Mouse (Mus musculus) lung, embryonic 15.5 days (tissue): Measurements from ENCODE around the gene Plekhh3. TPM values are rescaled to one million over a fixed set of nuclear protein-coding genes. Genes with fewer than 3 reads are reported as not detected.
A peak's percentile ranks its signal among the peaks of the same experiment; 100 is the strongest.

Experiments
- ATAC-seq: fragments of 200-750 bp; cut with Nextera tagmentation; 2 replicates; pipeline ENCODE4 v1.8.0; 2017; ENCODE audit warnings: moderate number of reproducible peaks, borderline replicate concordance; ENCODE audit not compliant: low FRiP score, low TSS enrichment; ENCODE audit errors: extremely low read depth
- H3K27ac ChIP-seq: fragments of 300-500 bp; sonication (generic); 2 replicates; pipeline ENCODE4 v1.5.1; 2015; ENCODE audit warnings: moderate library complexity, mild to moderate bottlenecking, inconsistent platforms
- H3K27me3 ChIP-seq: fragments of 300-500 bp; sonication (generic); 2 replicates; pipeline ENCODE4 v1.6.1; 2015; ENCODE audit warnings: inconsistent platforms
- H3K36me3 ChIP-seq: fragments of 300-500 bp; sonication (generic); 2 replicates; pipeline ENCODE4 v1.6.1; 2015; ENCODE audit warnings: inconsistent platforms
- H3K4me1 ChIP-seq: fragments of 300-500 bp; sonication (generic); 2 replicates; pipeline ENCODE4 v1.6.1; 2015; ENCODE audit warnings: inconsistent platforms
- H3K4me2 ChIP-seq: fragments of 300-500 bp; sonication (generic); 2 replicates; pipeline ENCODE4 v1.6.1; 2015; ENCODE audit warnings: inconsistent platforms, mild to moderate bottlenecking, moderate library complexity
- H3K4me3 ChIP-seq: fragments of 300-500 bp; sonication (generic); 2 replicates; pipeline ENCODE4 v1.5.1; 2015; ENCODE audit warnings: mild to moderate bottlenecking, inconsistent platforms
- H3K9ac ChIP-seq: fragments of 300-500 bp; sonication (generic); 2 replicates; pipeline ENCODE4 v1.6.1; 2015; ENCODE audit warnings: inconsistent platforms
- H3K9me3 ChIP-seq: fragments of 300-500 bp; sonication (generic); 2 replicates; pipeline ENCODE4 v1.6.1; 2016; ENCODE audit warnings: inconsistent platforms
- WGBS: fragments of 180-500 bp; shearing (Covaris S2); methylation state at CpG from one replicate; pipeline ENCODE4 v1.1.7; 2015; 5-methylcytosine and 5-hydroxymethylcytosine counted together
- polyA plus RNA-seq: library from polyadenylated mRNA; unstranded; fragments of >200 nt; fragmentation: Nextera tagmentation; extraction: Ambion mirVana; gene quantifications from 2 replicates; pipeline ENCODE4 v1.2.1, GENCODE M21; 2015

The Plekhh3 gene
- polyA plus RNA-seq, 1 experiment from 2014 or later, result 19.8 TPM

DNA sequence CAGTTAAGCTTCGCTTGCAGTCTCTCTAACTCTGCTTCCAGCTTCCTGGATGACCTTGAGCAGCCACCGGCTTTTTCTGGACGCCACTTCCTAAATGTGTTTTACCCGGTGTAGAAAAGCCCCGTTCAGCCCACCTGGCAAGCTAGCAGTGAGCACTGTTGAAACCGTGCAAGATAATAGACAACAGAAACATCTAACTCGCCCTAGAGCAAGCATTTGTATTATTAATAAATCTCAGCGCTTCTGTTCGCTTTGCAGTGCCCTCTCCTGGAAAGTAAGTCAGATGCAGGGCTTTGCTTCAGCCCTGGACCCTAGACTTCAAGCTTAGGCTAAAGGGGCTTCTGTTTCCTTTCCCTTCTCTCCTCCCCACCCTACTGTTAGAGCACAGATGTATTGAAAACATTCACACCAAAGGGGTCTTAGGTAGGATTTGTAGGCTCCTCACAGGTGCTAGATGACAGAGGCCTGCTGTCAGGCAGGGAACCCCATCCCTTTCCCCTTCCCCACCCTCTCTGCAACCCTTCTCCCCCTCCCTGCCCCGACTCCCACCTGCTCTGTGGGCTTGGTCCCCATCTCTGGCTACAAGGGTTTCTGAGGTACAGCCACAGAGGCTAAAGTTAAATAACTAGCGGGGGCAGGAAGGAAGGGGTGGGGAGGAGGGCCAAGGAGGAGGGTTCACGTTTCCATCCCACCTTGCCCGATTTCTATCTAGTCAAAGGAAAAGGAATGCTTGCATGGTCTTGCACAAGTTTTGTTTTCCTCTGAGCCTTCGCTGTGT is 3.9 kb upstream of the Plekhh3 start, which contains the start of gene Ccr10:
Gene Ccr10 (minus strand): TSS at position 593 of the 778 bp plus-strand sequence.
- Histone ChIP-seq H3K9me3 (no peaks in the 10 kb centered on the region), H3K4me3 (peak within 1 kb of the TSS; percentile 75), H3K4me2 (peak within 1 kb of the TSS; percentile 70), H3K36me3 (no peaks in the 10 kb centered on the region), H3K9ac (peak within 1 kb of the TSS; percentile 17; the same call in 1 of the 2 replicates), H3K27ac (no peak within 1 kb of the TSS), H3K4me1 (peaks cover 55% of the 10 kb centered on the region), H3K27me3 (peaks cover 44% of the 10 kb centered on the region)
- 24% methylated on average over 14 of the region's 14 CpGs for WGBS
- ATAC-seq, result no peak

DNA sequence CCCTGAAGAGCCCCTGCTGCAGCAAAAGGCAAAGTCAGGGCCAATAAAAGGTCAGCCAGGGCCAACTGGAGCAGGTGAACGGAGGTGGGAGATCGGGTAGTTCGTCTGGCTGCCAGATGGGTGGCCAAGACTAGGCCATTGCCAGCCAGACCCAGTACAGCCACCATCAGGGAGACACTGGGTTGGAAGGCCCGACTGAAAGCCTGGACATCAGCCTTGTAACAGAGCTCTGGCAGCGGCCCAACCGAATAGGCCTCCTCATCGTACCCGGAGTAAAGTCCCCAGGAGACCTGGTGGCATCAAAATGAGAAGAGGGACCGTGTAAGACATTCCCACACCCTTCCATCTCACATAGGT is 3.2 kb upstream of the Plekhh3 start:
- H3K27me3 ChIP-seq, result peaks cover 44% of the 10 kb centered on the region

DNA sequence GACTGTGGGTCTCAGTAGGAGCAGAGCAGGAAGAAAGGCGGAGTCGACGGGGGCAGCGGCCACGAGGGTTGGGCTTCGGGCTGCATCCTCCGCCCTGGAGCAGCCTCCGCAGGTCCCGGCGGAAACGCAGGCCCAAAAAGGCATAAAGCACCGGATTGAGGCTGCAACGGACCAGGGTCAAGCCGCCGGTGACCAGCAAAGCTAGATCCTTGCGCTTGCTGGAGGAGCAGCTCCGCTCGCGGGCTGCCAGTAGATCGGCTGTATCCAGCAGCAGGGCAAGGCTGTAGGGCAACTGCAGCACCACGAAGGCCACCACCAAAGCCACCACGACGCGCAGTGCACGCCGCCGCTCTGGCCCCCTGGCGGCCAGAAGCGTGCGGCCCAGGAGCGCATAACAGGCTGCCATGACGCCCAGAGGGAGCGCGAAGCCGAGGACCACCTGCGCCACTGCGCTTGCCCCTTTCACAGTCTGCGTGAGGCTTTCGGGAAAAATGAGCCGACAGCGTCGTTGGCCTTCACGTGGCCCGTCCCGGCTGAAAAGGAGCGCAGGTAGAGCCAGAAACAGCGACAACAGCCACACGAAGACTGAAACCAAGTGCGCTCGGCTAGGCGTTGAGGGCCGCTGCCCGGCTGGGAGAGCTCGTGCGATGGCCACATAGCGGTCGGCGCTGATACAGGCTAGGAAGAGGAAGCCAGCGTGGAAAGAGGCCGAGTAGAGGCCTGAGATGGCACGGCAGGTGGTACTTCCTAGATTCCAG is 2.7 kb upstream of the Plekhh3 start:
- Histone ChIP-seq H3K9me3 (no peaks in the 10 kb centered on the region), H3K27ac (peak overlapping the region; percentile 80), H3K4me3 (peak overlapping the region; percentile 75), H3K9ac (peak overlapping the region; percentile 34; the same call in 1 of the 2 replicates), H3K4me2 (peak overlapping the region; percentile 70), H3K27me3 (peaks cover 44% of the 10 kb centered on the region), H3K36me3 (no peaks in the 10 kb centered on the region), H3K4me1 (peaks cover 67% of the 10 kb centered on the region)
- ATAC-seq, result peak; percentile 53
- 2% methylated on average over 61 of the region's 61 CpGs for WGBS

More for the DNA sequence above, 3.2 kb upstream of the Plekhh3 start:
- ATAC-seq, result no peak
- peaks cover 62% of the 10 kb centered on the region for H3K4me1 ChIP-seq
- H3K9me3 ChIP-seq, result no peaks in the 10 kb centered on the region
- peak overlapping the region; percentile 70 for H3K4me2 ChIP-seq
- H3K4me3 ChIP-seq, result peak overlapping the region; percentile 75
- H3K27ac ChIP-seq, result no peak overlapping the region
- 31% methylated on average over 9 of the region's 9 CpGs for WGBS
- no peaks in the 10 kb centered on the region for H3K36me3 ChIP-seq
- H3K9ac ChIP-seq, result peak overlapping the region; percentile 17; the same call in 1 of the 2 replicates

DNA sequence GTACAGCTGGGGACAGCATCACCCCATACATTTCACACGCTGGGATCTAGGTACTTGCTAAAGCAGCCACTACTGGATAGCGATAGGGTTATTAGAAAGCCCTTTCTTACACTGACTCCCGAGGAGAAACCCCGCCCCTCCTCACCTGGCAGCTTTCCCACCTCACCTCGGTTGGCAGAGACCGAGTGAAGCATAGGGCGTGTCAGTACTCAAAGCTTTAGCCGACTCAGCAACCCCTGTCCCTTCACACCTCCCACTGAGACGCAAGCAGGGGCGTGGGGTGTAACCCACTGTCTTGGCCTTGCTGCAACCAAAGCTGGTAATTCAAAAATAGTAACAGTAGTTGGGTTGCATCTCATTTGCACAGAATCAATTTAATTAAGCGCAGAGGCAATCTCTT is 2.0 kb upstream of the Plekhh3 start:
- Histone ChIP-seq H3K27ac (peak overlapping the region; percentile 80), H3K27me3 (peaks cover 37% of the 10 kb centered on the region), H3K4me2 (peak overlapping the region; percentile 70), H3K9me3 (no peaks in the 10 kb centered on the region), H3K4me1 (peaks cover 74% of the 10 kb centered on the region), H3K9ac (peak overlapping the region; percentile 34), H3K36me3 (no peaks in the 10 kb centered on the region), H3K4me3 (peak overlapping the region; percentile 75; the same call in 1 of the 2 replicates)
- 10% methylated on average over 11 of the region's 11 CpGs for WGBS
- ATAC-seq, result no peak

DNA sequence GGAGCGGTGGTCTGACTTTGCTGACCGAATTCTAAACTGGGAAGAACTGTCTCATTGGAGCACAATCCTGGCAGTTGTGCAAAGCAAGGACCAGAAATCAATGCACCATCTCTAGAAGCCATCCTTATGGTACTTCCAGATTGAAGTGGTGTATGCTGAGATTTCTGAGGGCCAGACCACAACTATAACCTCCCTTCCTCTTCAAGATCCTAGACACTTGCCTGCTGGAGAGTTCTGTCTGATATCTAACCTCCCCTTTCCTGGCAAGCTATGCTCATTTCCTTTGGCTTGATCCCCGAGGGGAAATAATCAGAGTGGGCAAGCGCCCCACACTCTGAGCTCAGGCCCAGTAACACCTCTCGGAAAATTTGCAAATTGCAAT is 1.3 kb upstream of the Plekhh3 start:
- H3K9ac ChIP-seq, result peak overlapping the region; percentile 58
- no peak for ATAC-seq
- H3K27ac ChIP-seq, result peak overlapping the region; percentile 98
- H3K27me3 ChIP-seq, result peaks cover 35% of the 10 kb centered on the region
- WGBS, result 7% methylated on average over 5 of the region's 5 CpGs
- H3K9me3 ChIP-seq, result no peaks in the 10 kb centered on the region
- peaks cover 5% of the 10 kb centered on the region for H3K36me3 ChIP-seq
- peaks cover 78% of the 10 kb centered on the region for H3K4me1 ChIP-seq
- peak overlapping the region; percentile 70 for H3K4me2 ChIP-seq
- H3K4me3 ChIP-seq, result peak overlapping the region; percentile 75

DNA sequence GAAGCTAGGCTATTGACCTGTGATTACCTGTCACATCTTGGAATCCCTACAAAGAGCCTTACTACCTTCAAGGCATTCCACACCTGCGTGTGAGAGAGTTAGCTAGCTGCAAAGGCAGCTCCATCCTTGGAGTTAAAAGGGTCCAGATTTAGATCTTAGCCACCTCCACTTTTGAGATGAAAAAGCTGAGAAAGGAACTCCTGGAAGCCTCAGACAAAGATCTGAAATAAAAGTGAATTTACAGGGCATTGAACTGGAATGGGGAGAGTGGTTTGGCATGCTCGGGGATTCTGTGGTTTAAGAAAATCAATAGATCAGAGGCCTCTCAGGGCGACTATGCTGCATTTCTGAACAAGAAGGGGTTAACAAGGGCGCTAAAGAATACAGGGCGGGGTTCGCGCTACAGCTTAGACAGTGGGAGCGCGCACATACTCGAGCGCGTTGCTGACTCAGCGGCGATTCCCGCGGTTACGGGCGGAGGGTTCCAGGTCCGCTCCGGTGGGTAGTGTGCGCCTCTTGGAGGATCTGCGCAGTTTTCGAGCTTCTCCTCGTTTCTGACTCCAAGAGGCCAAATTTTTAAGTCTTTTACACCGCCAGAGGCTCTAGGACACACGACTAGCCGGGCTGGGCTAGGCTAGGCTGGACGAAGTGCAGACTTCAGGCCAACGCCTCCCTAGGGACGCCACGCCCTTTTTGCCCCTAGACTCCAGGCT is 726 bp upstream of the Plekhh3 start:
- H3K27ac ChIP-seq, result peak overlapping the region; percentile 98
- peaks cover 75% of the 10 kb centered on the region for H3K4me1 ChIP-seq
- H3K4me3 ChIP-seq, result peak overlapping the region; percentile 75
- H3K9me3 ChIP-seq, result no peaks in the 10 kb centered on the region
- ATAC-seq, result peak; percentile 65; the same call in 1 of the 2 replicates
- peak overlapping the region; percentile 58 for H3K9ac ChIP-seq
- H3K27me3 ChIP-seq, result peaks cover 34% of the 10 kb centered on the region
- peaks cover 11% of the 10 kb centered on the region for H3K36me3 ChIP-seq
- H3K4me2 ChIP-seq, result peak overlapping the region; percentile 70
- under 1% methylated on average over 31 of the region's 31 CpGs for WGBS

DNA sequence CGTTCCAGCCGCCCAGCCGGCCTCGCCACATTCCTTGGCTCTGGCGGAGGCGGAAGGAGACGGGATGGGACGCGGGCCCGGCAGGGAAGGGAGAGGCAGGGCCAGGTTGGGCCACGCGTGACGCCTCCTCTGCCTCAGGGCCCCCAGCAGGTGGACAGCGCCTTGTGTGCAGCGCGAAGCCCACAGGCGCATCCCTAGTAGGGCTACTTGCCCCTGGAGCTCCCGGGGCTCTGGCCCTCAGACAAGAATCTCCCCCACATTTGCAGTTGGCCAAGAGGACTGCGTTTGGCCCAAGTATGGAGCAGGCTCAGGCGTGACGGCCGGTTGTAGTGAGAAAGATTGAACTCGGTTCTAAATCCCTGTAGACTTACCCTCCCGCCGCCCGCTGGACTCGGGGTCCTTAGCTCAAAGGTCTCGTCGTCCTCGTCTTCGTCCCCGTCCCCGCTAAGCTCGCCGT is 769 bp downstream of the Plekhh3 start, which contains the start of gene Cntnap1:
Gene Cntnap1 (plus strand): TSS at position 170 of the 457 bp plus-strand sequence.
- Histone ChIP-seq H3K4me2 (peak within 1 kb of the TSS; percentile 89), H3K36me3 (peaks cover 22% of the 10 kb centered on the region), H3K9me3 (no peaks in the 10 kb centered on the region), H3K27ac (peak within 1 kb of the TSS; percentile 92), H3K4me1 (peaks cover 63% of the 10 kb centered on the region), H3K9ac (peak within 1 kb of the TSS; percentile 72), H3K27me3 (peaks cover 32% of the 10 kb centered on the region), H3K4me3 (peak within 1 kb of the TSS; percentile 75)
- WGBS, result 1% methylated on average over 31 of the region's 35 CpGs
- ATAC-seq, result no peak

DNA sequence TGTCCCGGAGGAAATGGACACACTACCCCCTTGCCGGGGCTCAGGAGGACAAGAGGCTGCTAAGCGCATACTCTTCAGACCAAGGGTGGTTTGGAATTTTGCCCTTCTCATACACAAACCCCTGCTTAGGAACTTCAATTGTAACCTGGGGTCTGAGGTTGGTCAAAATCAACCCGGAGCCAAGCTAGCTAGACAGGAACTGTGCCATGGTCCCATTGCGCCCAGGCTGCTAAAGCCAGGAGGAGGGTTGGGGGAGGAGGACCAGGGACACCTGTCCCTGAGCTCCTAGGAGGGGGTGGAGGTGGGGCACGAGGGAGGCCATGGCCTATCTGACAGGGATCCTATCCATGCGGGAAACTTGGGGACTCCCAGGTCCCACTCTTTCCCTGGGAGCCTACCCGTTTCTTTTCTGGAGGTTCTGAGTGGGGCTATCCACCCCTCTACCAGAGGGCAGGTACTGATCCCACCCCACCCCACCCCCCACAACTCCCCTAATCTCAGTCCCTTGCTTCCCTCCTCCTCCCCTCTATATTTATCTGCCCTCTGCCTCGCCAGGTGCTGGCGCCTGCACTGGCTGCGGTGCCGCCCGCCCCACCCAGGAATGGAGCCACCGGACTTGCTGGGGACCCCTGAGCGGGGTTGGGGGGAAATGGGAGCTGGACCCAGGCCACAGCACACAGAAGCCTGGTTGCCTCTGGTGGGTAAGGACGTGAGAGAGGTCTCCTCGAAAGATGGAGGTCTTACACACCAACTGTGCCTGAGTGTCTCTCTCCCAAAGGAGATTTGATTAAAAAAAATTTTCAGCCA is 1.6 kb downstream of the Plekhh3 start:
- peak overlapping the region; percentile 92; the same call in 1 of the 2 replicates for H3K27ac ChIP-seq
- peaks cover 64% of the 10 kb centered on the region for H3K4me1 ChIP-seq
- H3K4me2 ChIP-seq, result peak overlapping the region; percentile 89
- 11% methylated on average over 17 of the region's 17 CpGs for WGBS
- H3K9ac ChIP-seq, result peak overlapping the region; percentile 72
- ATAC-seq, result no peak
- peaks cover 29% of the 10 kb centered on the region for H3K36me3 ChIP-seq
- H3K9me3 ChIP-seq, result no peaks in the 10 kb centered on the region
- peaks cover 31% of the 10 kb centered on the region for H3K27me3 ChIP-seq
- H3K4me3 ChIP-seq, result peak overlapping the region; percentile 75

DNA sequence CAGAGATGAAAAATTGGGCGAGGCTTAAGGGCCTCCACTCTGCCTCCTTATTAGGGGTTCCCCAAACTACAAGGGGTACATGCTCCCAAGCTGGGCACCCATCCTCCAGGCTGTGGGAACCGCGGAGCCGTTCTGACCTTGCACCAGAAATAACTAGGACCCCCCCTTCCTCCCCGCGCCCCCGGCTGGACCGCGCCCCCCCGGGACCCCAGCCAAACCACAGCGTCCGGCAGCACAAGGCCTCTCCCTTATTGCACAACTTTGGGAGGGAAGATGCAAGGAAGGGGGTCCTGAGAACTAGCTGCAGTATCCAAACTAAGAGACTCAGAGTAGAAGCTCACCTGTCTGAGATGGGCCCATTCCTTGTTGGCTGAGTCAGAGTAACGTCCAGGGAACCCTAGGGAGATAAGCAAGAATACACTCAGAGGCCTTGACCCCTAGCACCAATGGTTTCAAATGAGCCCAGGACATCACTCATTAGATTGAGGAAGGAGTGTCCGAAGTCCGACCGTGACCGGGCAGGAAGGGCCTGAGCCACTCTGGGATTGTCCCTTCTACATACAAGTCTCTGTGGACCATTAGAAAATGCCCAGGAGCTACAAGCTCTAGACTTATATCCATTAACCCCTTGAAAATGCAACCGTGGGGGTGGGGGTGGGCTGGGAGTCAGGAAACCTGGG is 2.7 kb downstream of the Plekhh3 start:
- 56% methylated on average over 18 of the region's 18 CpGs for WGBS
- Histone ChIP-seq H3K4me2 (peak overlapping the region; percentile 89), H3K27ac (no peak overlapping the region), H3K36me3 (peaks cover 37% of the 10 kb centered on the region), H3K9me3 (no peaks in the 10 kb centered on the region), H3K27me3 (peaks cover 29% of the 10 kb centered on the region), H3K4me1 (peaks cover 66% of the 10 kb centered on the region), H3K4me3 (peak overlapping the region; percentile 75), H3K9ac (no peak overlapping the region)
- ATAC-seq, result no peak

DNA sequence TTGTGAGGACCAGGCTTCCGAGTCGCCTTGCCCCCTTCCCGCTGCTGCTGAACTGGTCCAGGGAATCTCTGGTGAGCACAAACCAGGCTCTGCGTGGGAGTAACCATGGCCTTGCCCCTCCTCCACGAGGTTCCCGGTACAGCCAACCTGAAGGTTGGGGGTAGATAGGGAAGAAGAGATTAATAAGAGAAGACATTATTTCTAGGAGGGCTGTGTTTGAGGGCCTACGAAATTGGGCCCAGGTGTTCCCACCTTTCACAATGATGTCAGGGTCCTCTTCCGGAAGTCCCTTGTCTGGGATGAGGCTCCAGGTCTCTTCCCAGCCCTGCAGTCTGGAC is 3.2 kb downstream of the Plekhh3 start:
- WGBS, result 71% methylated on average over 8 of the region's 8 CpGs
- H3K4me3 ChIP-seq, result no peak overlapping the region

More for the DNA sequence above, 3.2 kb downstream of the Plekhh3 start:
- Histone ChIP-seq H3K36me3 (peaks cover 43% of the 10 kb centered on the region), H3K4me1 (peaks cover 66% of the 10 kb centered on the region), H3K9ac (no peak overlapping the region), H3K4me2 (peak overlapping the region; percentile 89), H3K27ac (no peak overlapping the region), H3K9me3 (no peaks in the 10 kb centered on the region), H3K27me3 (peaks cover 29% of the 10 kb centered on the region)
- no peak for ATAC-seq
